Mouse (Mus musculus) ovary, postnatal 36 days (tissue): Measurements from ENCODE around the gene Syne2.

ENCODE experiments used
- DNase-seq: peaks from one replicate; pipeline ENCODE4 v3.0.0; 2022; ENCODE audit warnings: low spot score, mixed read lengths

The Syne2 gene

GRCm38 (mm10) chr12:75866419-75867373 lies 48.8 kb downstream of the Syne2 start:
- no peak for DNase-seq

GRCm38 (mm10) chr12:75873546-75874235 lies 55.8 kb downstream of the Syne2 start:
- DNase-seq: no peak

GRCm38 (mm10) chr12:75874287-75874994 lies 56.5 kb downstream of the Syne2 start:
- DNase-seq: no peak

GRCm38 (mm10) chr12:75879636-75880317 lies 61.8 kb downstream of the Syne2 start:
- peak; percentile 62 for DNase-seq

- peak; percentile 57 for DNase-seq
These were observed 63.6 kb downstream of the Syne2 start for GRCm38 (mm10) chr12:75881554-75881953.

- no peak for DNase-seq
These were observed 68.2 kb downstream of the Syne2 start for GRCm38 (mm10) chr12:75886161-75886560.

- no peak for DNase-seq
These were observed 69.0 kb downstream of the Syne2 start for GRCm38 (mm10) chr12:75886946-75887345.

- no peak for DNase-seq
These were observed 70.8 kb downstream of the Syne2 start for GRCm38 (mm10) chr12:75888721-75889120.

GRCm38 (mm10) chr12:75891206-75891605 lies 73.3 kb downstream of the Syne2 start:
- DNase-seq: no peak

- DNase-seq: no peak
These were observed 75.5 kb downstream of the Syne2 start for GRCm38 (mm10) chr12:75893392-75893791.

GRCm38 (mm10) chr12:75894316-75894997 lies 76.5 kb downstream of the Syne2 start:
- no peak for DNase-seq

- no peak for DNase-seq
These were observed 77.0 kb downstream of the Syne2 start for GRCm38 (mm10) chr12:75894998-75895331.

GRCm38 (mm10) chr12:75897793-75898192 lies 79.9 kb downstream of the Syne2 start:
- DNase-seq: no peak

GRCm38 (mm10) chr12:75901721-75902120 lies 83.8 kb downstream of the Syne2 start:
- no peak for DNase-seq

GRCm38 (mm10) chr12:75904068-75904467 lies 86.1 kb downstream of the Syne2 start:
- DNase-seq: no peak

- no peak for DNase-seq
These were observed 87.4 kb downstream of the Syne2 start for GRCm38 (mm10) chr12:75905304-75905703.

- DNase-seq: no peak
These were observed 90.5 kb downstream of the Syne2 start for GRCm38 (mm10) chr12:75908466-75908865.

GRCm38 (mm10) chr12:75915694-75916093 lies 97.8 kb downstream of the Syne2 start:
- no peak for DNase-seq

GRCm38 (mm10) chr12:75918415-75918814 lies 100.5 kb downstream of the Syne2 start:
- DNase-seq: no peak

GRCm38 (mm10) chr12:75918914-75919313 lies 101.0 kb downstream of the Syne2 start:
- no peak for DNase-seq

- DNase-seq: no peak
These were observed 105.0 kb downstream of the Syne2 start for GRCm38 (mm10) chr12:75922900-75923299.
